10 mouse cellular contexts compared by ENCODE assay signal in the genomic region with DNA sequence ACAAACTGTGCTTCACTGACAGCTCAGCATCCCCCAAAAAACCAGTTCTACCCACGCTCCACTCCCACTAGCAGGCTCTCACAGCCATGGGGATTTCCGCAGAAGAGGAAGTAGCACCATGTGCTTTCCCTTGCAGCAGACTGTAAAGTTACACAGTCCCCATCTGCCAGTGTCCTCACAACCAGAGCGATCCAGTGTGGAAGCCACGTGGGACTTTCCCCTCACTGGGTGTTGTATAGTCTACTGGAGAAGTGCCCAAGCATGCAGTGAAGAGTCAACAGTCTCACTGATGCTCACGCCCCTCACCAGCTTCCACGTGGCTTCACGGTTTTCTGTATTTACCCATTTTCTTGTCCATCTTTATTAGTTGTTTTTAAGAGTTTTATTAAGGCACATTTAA. TPM values are rescaled to one million over a fixed set of nuclear protein-coding genes. Genes with fewer than 3 reads are reported as not detected.
DNase-seq lines count a peak whose midpoint lies in the region; ATAC-seq and TF ChIP-seq lines count a peak whose summit lies in the region.
"Had no signal": no experiment of that assay in that cellular context is flagged by ENCODE, and none has a peak within 500 bp of the region (broad histone marks: within the 10 kb centered on the region; RNA-seq: fewer than 3 reads in every experiment).

No protein-coding gene starts in this region.

- peak; percentile 5 for DNase-seq in gastrocnemius, postnatal 25 days
- no peak for DNase-seq in gastrocnemius, adult 2 months
- peak; percentile 63 for DNase-seq in CD4-positive, CD25-positive, alpha-beta regulatory T cell, adult 2 months (ENCODE audit: low read depth, low spot score)
- DNase-seq in layer of hippocampus, adult 9-10 months (ENCODE audit: low spot score): peak; percentile 66
- DNase-seq in kidney, adult 18-20 months: no peak
- DNase-seq in kidney, postnatal 10 days: no peak
- DNase-seq in c-Kit-positive CD71-positive TER-119-positive erythroid progenitor cells, embryonic 14.5 days (ENCODE audit: low spot score): no peak
- DNase-seq: adrenal gland, adult 2 months had no signal

- H3K27ac ChIP-seq in gastrocnemius, adult 2 months: no peak overlapping the region
- H3K27ac ChIP-seq: limb, embryonic 13.5 days had no signal

- peak; percentile 92 for ATAC-seq in monocyte, adult 5-6 weeks (replicated peaks; ENCODE audit: insufficient number of reproducible peaks, low FRiP score, low TSS enrichment, poor library complexity, severe bottlenecking)

- no peak for TF ChIP-seq CTCF in gastrocnemius, adult 2 months (IDR thresholded peaks at IDR 0.05)

- H3K4me3 ChIP-seq in gastrocnemius, adult 2 months: no peak overlapping the region
- H3K4me3 ChIP-seq: limb, embryonic 13.5 days had no signal

- intact Hi-C loops in gastrocnemius, adult 2 months (cut with DNase I): no loop called here

RNA-seq across cellular contexts. Expression of gene Iah1, which starts 19.7 kb away (rescaled TPM):
- total RNA-seq in gastrocnemius, postnatal 25 days (2021): 10 to 100 TPM in 1 of 2 experiments, 1 to 10 TPM in 1; 3.7 to 10.9 TPM
- 1 to 10 TPM; 4.5 to 6.3 TPM for total RNA-seq in gastrocnemius, adult 2 months (2021)
- 10.9 to 21.8 TPM (median 14.6 TPM) in 3 replicates for total RNA-seq in monocyte, adult 5-6 weeks (2017)

RNA-seq across cellular contexts. Expression of gene Adam17, which starts 37.6 kb away (rescaled TPM):
- total RNA-seq in gastrocnemius, postnatal 25 days (2021): 10 to 100 TPM; 20.9 to 21.3 TPM
- 10 to 100 TPM; 19.3 to 33.8 TPM for total RNA-seq in gastrocnemius, adult 2 months (2021)
- 104 to 119 TPM (median 113 TPM) in 3 replicates for total RNA-seq in monocyte, adult 5-6 weeks (2017)

RNA-seq across cellular contexts. Expression of gene Itgb1bp1, which starts 49.8 kb away (rescaled TPM):
- 10 to 100 TPM; 34.8 to 37.9 TPM for total RNA-seq in gastrocnemius, postnatal 25 days (2021)
- total RNA-seq in gastrocnemius, adult 2 months (2021): 10 to 100 TPM; 39.0 to 42.1 TPM
- total RNA-seq in monocyte, adult 5-6 weeks (2017): 25.2 to 56.4 TPM (median 39.1 TPM) in 3 replicates

RNA-seq across cellular contexts. Expression of gene Cpsf3, which starts 50.7 kb away (rescaled TPM):
- 10 to 100 TPM; 19.0 to 20.1 TPM for total RNA-seq in gastrocnemius, postnatal 25 days (2021)
- total RNA-seq in gastrocnemius, adult 2 months (2021): 10 to 100 TPM; 17.3 to 21.0 TPM
- 90.5 to 117 TPM (median 105 TPM) in 3 replicates for total RNA-seq in monocyte, adult 5-6 weeks (2017)

Comparison
In these comparisons a context has a peak if more than half of its experiments do, and no peak if none do; other contexts are left out.
1. DNase-seq: peak in gastrocnemius, postnatal 25 days (single experiment), CD4-positive, CD25-positive, alpha-beta regulatory T cell, adult 2 months (single experiment) and layer of hippocampus, adult 9-10 months (single experiment); none in gastrocnemius, adult 2 months (single experiment), kidney, adult 18-20 months (single experiment), kidney, postnatal 10 days (single experiment) and c-Kit-positive CD71-positive TER-119-positive erythroid progenitor cells, embryonic 14.5 days (single experiment).